Mouse (Mus musculus): ENCODE measurements at regions not wholly inside any gene's neighbourhood (a gene's known extent, or its start where the extent isn't known, plus 50 kb on each side); places are given as distances from the start of the nearest gene placed in this dataset.

DNA sequence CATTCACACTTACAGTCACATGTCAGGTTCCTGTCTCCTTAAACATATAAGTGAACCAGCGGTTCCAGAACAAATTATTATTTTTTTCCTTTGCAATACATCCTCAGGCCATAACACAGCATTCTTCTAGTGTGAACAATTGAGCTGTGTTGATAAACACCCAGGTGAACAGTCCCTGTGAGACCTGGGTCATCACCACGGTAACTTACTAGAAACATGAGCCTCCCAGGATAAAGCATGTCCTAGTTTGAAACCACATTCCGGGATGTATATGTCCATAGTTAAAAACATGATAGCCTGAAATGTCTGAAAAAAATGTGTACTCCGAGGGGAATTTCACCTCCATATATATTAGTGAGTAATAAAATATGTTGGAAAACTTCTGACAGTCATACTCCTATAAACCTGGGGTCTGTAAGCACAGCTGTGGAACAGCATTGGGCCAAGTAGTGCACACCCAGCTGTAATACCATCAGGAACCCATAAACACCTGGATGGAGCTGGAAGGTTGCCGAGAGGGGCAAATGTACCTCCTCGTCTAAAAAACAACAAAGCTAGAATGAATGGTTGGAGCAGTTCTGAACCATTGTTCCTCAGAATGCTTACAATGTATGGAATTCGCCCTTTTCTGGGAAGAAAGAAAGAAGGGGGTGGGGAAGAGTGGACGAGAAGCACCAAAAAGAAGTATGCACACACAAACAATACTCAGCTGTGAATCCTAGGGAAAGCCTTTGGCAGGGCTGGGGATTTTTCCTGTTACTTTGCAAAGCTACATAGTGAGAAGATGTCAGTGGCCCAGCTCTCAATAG lies 232.9 kb downstream of the Irs2 start:
- DNase-seq (ENCODE audit: low spot score in 2 of 2) = no peak

DNA sequence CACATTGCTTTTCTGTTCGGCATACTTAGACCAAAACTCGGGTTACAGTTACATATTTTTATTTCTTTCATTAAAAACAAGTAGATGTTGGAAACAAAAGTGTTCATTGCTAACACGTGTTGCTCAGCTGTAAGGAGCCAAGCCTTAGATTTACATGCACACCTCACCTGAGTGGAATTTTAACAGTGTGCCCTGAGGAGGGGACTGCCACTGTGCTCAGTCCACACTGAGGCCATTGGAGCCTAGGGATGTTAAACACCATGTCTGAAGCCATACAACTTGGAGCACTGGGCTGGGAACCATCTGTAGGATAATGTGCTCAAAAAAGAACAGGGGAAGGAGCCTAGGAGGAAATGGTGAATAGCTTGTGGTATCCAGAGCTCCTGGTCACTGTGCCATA lies 233.5 kb downstream of the Irs2 start:
- no peak for DNase-seq (ENCODE audit: low spot score in 2 of 2)

DNA sequence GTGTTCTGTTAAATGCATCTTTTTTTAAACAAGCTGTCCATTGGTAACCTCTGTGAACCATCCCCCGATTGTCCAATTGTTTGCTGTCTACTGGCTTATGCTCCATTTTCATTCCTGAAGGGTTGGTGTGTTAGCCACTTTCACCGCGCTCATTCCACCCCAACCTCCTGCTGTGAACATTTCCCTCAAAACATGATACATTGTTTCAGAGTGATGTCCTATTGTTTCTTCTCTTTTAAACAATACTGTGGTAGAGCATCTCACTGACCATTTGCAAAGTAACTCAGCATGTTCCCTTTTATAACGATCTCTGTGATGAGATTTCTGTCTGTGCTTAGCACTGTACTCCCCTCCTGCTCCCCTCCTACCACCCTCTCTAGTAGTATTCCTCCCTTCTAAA lies 240.1 kb downstream of the Irs2 start:
- no peak for DNase-seq (ENCODE audit: low spot score in 2 of 2)

DNA sequence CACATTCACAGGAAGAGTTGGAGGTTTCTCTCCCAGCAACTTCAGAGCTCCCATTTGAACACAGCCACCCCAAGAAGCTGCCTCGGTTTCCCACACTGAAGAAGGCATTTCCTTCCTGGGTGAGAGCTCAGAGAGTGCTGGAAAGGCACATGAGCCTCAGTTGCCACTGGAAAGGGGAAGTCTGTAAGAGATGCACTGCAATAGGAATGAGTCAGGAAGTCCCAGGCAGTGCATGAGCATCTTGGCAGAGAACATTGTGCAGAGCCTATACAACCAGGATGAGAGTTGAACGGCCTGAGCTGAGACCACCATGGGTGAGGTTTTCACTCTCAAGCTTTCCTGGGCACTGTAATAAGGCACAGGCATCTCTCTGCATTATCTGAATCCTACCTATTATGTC lies 244.4 kb downstream of the Irs2 start:
- DNase-seq (ENCODE audit: low spot score in 2 of 2) = no peak

DNA sequence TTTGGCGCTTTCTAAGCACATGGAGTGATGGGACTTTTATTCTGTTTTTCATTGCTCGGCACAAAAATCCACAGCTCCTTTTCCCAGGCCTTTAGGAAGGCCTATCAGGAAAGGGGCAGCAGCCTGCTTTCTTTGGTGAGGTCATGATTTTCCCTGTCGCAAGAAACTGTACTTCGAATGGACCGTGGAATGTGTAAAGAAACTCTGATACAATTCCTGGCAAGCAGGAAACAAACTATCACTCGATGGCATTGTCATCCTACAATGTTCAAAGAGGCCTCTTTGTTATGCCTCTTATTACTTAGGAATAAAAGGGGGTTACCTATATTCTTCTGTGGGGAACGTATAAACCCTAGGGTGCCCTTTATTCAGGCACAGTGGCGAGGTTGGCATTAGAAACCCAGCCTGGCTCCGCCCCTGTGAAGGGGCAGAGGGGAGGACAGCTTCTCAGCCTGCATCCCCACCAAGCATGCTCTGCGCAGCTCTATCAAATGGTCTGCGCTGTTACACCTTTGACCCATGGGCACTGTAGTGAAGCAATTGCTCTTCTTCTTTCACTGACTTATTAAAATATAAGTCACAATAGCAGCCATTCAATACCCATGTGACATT lies 246.5 kb downstream of the Irs2 start:
- DNase-seq (ENCODE audit: low spot score in 2 of 2) = no peak

DNA sequence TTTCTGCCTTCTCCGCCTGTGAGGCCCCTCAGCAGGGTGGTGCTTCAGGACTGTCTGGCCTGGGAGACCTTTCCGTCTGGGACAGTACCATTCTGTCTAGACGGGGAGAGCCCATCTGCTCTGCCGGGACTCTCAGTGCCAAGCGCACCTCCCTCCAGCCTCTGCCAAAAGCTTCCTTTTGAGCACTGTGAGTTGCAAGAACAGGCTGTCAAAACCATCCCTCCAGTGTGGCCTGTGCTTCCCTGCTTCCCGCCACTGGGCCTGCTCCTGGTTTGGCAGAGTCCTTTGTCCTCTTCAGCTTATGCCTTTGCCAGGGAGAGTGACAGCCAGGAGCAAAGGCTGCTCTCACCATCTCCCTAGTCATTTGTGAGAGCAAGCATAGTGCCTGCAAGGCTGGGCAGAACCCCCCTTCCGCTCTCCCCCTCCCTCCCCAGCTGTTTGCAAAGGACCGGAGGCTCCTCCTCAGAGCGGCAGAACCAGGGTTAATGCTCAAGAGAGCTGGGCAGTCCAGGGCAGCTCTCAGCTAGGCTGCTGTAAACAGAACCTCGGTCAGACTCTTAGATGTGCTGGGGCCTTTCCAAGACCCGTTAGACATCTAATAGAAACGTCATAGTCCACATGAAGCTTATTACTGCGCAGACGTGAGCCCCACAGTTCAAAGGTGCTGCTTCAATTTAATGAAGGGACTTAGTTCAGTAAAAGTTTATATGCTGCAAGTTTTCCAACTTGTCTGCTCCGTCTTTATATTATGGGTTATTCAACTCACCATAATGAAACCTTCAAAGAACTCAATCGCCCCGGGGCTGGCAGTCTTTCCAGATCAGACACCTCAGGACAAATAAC lies 247.2 kb downstream of the Irs2 start:
- peak; percentile 28 to 54 for DNase-seq (ENCODE audit: low spot score in 2 of 2)

DNA sequence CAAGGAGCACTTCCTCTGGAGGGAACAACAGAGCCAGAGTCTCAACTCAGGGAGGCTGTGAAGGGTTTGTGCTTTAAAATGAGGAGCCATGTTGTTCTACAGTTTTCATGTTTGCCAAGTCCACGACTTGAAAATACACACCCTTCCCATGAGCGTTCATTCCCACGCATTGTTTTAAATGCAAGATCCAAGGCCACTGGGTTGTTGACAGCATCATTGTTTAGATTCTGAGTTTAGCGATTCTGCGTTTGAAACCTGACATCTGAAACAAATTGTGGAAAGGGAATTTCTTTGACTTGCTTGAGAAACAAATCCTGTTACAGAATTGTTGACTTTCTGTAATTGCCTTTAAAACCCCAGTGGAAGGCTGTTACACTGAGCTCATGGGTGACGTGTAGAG lies 248.0 kb downstream of the Irs2 start:
- DNase-seq (ENCODE audit: low spot score in 2 of 2) = no peak

DNA sequence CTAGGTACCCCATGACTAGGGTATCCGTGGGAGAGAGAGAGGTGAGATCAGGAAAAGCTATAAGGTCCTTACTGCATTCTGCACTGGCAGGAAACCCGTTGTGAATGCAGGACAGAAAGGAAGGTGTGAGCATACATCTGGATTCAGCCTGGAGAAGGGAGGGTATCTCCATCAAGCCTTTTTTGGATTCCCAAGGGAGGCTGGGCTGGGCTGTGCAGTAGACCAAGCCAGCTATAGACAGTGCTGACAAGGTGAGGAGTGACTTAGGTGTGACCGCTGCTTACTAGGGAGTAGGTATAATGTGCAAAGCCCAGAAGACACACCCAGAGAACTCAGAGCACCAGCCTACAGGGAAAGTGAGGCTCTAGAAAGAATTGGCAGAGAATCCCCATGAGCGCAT lies 250.1 kb downstream of the Irs2 start:
- no peak for DNase-seq (ENCODE audit: low spot score in 2 of 2)

DNA sequence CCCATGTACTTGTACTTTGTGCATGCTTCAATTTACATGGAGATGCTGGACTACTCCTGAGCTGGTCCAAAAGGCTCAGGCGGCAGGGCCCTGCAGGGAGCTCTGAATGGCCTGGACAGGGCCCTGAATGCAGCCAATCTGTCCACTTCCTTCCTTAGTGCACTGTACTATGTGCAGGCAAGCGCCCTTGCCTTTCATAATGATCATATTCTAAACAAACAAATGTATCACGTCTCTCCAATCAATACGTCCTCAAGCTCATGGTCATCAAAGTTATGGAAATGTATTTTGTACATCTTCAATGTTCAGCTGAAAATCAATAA lies 253.3 kb downstream of the Irs2 start:
- DNase-seq (ENCODE audit: low spot score in 2 of 2) = no peak

DNA sequence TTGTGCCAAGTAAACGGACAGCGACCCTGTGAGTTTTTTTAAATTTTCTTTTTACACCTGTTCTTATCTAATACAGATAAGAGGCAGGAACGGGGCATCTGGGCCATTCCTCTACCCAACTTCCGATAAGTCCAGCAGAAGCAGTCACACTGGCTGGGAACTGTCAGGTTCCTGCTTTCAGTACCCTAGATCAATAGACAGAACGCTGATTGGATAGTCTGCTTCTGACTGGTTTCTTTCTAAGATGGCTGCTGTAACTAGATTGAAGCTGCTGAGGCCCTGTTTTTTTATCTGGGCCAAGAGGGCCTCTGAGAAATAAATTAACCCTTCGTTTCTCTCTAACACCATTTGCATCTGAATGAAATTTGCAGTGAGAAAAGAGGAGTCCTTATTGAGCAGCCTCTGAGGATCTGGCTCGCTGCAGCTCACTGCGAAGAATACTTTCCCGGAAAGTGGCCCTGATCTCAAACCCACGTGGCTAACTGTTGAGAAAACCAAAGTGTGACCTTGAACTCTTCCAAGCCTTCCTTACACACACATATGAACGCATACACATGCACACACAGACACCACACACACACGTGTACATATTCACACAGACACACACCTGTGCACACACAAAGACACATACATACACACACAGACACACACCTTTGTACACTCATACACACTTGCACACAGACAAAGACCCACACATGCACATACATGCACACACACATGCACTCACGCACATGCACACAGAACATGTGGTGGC lies 253.8 kb downstream of the Irs2 start:
- no peak for DNase-seq (ENCODE audit: low spot score in 2 of 2)

DNA sequence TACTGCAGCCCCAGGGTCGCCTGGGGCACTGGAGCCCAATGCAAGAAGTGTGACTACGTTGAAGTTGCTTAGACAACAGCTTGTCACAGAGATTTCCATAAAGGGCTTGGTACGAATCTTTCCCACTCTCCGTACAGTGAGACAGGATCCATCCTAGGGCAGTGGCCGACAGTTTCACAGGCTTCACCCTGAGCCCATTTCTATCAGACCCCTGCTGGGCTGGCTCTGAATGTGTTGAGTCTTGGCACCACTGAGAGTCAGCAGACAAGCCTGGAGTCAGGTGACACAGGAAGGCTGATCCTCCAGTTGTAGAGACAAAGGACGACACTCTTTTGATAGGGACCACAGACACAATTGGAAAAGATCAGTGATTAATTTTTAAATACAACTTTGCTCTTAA lies 255.2 kb downstream of the Irs2 start:
- no peak for DNase-seq (ENCODE audit: low spot score in 2 of 2)

DNA sequence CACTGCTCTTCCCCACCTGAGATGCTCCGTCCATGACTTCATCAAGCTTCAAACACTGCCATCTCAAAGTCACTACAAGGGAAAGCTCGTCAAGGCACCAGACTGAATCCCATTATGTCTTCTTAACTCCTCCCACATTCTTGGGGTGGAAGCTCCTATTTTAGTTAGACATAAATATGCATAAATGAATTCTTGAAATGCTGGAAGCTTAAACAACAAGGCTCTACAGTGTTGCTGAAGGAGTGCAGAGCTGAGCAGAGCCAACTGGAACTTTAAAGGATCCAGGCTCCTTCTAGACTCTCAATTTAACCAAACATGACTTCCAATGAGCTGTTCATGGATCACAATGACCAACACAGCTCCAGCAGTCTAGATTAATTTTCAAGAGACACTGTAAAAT lies 261.1 kb downstream of the Irs2 start:
- DNase-seq (ENCODE audit: low spot score in 2 of 2) = no peak

DNA sequence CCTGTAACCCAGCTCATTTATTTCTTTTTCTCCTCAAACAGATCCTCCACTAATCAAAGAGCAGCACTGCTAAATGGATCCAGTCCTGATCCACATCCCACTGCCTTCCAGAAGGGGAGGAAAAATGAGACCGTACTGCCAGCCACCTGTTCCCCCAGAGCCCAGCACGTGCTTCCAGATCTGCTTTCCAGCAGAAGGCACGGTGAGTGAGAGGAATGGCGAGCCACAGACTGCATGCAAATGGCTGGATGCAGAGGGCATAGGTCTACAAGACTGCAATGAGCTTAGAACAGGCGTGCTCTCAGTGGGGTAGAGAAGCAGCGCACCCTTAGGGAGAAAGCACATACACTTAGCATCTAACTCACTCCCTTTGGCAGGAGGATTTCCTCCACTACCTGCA lies 265.0 kb downstream of the Irs2 start:
- DNase-seq (ENCODE audit: low spot score in 2 of 2) = peak; percentile 10 to 25

DNA sequence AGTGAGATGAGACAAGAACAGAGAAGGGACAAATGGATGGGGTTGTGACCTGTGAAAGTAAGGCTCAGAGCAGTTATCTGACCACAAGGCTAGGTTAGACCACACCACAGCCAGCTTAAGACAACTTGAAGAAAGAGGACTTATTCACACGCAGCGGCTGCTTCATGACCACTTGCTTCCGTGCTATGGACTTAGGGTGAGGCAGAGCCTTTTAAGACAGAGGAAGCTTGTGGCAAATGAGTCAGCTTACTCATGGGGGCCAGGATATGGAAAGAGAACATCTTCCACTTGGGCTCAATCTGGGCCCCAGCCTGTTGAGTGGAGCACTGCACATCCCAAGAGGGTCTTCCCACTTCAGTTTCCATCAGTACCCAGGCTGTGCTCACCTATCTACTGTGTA lies 267.4 kb downstream of the Irs2 start:
- DNase-seq (ENCODE audit: low spot score in 2 of 2) = no peak

DNA sequence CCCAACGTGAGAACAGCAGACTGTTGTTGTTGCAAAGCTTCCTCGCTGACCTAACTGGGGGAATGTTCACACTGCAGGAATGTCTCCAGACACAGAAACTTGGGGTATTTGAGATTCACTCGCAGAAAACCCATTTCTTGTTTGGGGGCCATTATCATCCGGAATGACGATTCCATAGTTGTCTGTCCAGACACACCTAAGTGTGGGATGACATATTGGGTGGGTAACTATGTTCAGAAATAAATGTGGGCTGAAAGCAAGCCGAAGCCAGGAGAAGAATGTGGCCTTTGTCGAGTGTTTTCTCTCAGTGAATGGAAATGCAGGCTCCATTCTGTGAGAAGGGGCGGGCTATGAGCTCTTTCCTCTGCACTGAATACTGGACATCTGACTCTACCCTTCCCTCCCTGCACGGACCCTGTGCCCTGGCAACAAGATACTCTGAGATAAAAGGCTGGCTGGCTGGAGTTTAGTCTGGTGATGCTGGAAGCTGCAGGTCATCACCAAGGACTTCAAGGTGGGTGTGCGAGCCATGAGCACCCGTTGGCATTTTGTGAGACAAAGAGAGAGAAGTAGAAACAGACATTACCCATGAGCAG lies 269.7 kb downstream of the Irs2 start:
- peak in 1 of 2 experiments; percentile 9 for DNase-seq (ENCODE audit: low spot score in 2 of 2)

DNA sequence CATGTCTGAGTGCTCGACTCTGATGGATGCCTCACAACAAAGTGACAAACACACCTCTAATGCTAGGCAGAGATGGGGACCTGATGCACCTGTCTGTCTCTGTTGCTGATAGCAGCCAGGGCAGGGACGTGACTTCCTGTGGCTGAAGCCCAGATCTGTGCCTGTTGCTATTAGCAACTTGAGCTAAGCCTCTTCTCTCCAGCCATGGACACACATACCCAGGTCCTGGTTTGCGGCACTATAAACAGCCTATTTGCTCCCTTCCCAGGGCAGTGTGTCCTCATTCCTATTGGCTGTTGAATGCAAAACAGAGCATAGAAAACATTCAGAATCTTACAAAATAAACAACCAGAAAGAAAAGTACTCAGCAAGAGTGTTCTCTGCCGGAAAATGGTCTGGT lies 273.5 kb downstream of the Irs2 start:
- DNase-seq (ENCODE audit: low spot score in 2 of 2) = peak in 1 of 2 experiments; percentile 3

DNA sequence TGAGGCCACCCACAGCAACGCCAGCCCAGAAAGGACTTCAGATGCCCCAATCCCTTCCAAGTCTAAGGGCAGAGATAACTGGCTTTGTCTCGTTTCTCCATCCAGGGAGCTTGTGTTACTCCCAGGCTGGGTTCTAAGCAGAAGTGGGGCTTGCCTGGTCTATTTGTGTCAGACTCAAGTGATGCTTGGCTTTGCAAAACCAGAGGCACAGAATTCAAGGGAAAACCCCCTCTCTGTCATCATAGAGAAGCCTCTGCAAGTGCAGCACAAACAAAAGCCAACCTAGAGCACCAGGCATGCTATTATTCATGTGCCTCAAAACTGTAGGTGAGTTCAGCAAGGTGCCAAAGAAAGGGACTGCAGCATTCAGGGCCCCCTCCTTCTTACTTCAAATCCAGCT lies 284.9 kb downstream of the Irs2 start:
- no peak for DNase-seq (ENCODE audit: low spot score in 2 of 2)

DNA sequence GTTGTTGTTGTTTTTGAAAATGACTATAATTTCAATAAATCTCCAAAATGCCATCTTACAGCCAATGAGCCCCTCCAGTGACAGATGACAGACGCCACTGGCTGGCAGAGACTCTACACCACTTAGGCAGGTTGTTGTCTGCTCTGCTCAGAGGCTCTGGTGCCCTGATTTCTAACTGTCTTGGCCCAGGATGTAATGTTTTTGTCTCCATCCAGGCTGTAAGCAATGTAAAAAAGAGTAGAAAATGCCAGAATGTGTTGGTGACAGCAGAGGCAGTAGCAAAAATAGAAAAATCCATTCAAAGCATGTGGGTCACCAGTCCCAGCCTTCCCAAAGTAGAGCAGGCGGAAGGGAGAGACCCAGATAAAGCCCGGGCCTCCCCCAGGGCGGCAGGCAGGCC lies 285.5 kb downstream of the Irs2 start:
- DNase-seq (ENCODE audit: low spot score in 2 of 2) = peak in 1 of 2 experiments; percentile 18

DNA sequence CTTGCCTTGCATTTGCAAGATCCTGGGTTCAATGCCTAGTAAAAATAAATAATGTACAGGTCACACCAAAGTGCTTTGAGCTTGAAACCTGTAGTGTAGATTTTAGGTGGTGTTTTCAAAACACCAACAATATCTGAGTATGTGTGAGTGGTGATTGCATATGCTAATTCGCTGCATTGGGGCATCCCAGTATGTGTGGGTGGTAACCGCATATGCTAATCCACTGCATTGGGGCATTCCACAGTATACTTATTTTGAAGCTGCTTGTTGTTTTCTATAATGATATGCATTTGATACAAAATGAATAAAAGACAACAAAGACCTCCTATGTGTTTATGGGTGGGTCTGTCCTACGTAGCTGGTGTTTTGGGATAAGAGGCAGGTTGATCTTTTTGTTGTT lies 285.9 kb downstream of the Irs2 start:
- no peak for DNase-seq (ENCODE audit: low spot score in 2 of 2)

DNA sequence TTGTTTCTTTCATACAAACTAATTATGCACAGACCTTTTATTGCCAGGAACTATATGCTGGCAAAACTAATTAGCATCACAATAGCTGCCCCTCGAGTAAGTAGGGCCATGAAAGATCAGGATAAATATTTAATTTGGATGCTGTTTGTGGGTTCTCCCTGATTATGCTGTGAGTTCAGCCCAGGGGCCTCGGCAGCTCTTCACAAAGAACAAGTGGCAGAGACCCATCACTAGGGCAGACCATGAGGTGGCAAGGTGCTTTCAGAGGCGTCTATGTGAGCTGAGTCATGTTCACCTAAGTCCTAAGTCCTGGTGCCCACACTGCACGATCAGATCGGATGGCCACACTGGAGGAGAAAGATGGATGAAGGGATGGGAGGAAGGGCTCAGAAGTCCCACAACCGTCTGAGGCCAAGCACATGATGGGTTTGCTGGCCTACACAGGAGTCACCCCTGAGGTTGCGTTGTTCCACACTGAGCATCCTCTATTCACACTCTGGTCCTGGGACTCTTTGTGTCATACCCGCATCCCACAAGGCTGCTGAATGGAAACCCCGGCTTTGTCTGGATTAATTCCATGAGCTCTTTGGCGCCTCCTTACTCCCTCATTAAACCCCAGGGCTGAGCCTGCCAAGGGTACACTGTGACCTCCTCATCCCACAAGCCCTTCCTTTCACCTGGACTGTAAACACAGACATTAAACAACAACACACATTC lies 287.0 kb downstream of the Irs2 start:
- peak in 1 of 2 experiments; percentile 16 for DNase-seq (ENCODE audit: low spot score in 2 of 2)

DNA sequence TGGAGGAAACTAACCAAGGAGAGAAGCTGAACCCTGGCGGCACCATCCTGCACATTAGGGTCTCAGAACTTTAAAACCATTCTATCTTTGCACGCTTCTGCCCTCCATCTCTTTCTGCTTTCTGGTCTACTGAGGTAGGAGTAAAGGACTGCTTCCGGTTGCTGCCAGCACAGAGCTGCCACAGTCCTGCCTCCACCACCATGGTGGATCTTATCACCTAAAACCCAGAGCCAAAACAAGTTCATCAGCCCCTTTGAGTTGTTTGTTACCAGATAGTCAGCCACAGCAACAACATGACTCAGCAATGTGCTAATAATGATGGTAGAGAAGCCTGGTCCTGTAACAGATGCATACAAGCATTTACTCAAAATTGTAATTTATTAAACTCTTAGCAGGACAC lies 287.9 kb downstream of the Irs2 start:
- no peak for DNase-seq (ENCODE audit: low spot score in 2 of 2)

Data from layer of hippocampus, adult 18-20 months (tissue).